Mouse (Mus musculus) E14TG2a.4 (cell line): ENCODE measurements at regions not wholly inside any gene's neighbourhood (a gene's known extent, or its start where the extent isn't known, plus 50 kb on each side); places are given as distances from the start of the nearest gene placed in this dataset.

Experiments
- H3K27me3 ChIP-seq: 2 replicates; pipeline ENCODE4 v1.6.1; 2014; ENCODE audit warnings: low read length, control low read depth; ENCODE audit not compliant: insufficient read depth
- H3K36me3 ChIP-seq: 2 replicates; pipeline ENCODE4 v1.6.1; 2014; ENCODE audit warnings: low read length, control low read depth; ENCODE audit not compliant: insufficient read depth
- H3K4me1 ChIP-seq: replicated peaks from 2 replicates; pipeline ENCODE4 v1.6.1; 2014; ENCODE audit warnings: low read depth, low read length, control low read depth
- H3K4me3 ChIP-seq: replicated peaks from 2 replicates; pipeline ENCODE4 v1.5.1; 2014; ENCODE audit warnings: mild to moderate bottlenecking, low read length
- H3K9me3 ChIP-seq: 2 replicates; pipeline ENCODE4 v1.6.1; 2014; ENCODE audit warnings: low read length, control low read depth
- CTCF ChIP-seq: conservative IDR thresholded peaks from 2 replicates; pipeline ENCODE4 v1.5.1; 2014; ENCODE audit warnings: low read length
- NANOG ChIP-seq: IDR thresholded peaks from 2 replicates; pipeline ENCODE4 v1.6.1; 2014; ENCODE audit warnings: borderline replicate concordance, low read length, mixed read lengths
- POU5F1 ChIP-seq: IDR thresholded peaks from 2 replicates; pipeline ENCODE4 v1.6.1; 2014; ENCODE audit warnings: low read length, borderline replicate concordance

DNA sequence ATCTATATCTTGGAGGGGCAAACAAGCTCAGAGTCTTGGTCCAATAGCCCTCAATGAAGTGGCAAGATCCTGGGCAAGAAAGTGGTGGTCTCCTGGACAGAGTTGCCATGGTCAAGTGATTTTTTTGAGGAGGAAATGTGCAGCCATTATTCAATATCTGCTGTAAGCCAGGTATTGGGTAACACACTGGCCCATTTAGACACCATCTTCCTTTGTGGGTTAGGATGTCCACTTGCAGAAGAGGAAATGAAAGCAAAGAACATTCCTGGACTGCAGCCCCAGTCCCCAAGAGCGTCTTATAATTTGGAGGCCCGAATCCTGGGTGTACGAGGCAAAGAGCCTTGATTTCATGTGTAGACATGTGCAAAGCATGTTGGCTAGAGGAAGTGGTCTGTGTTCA, 56.3 kb upstream of the Pitx1 start:
- Histone ChIP-seq H3K27me3 (peaks cover 6% of the 10 kb centered on the region; the same call in 1 of the 2 replicates), H3K9me3 (peaks cover 35% of the 10 kb centered on the region), H3K36me3 (no peaks in the 10 kb centered on the region), H3K4me3 (no peak overlapping the region), H3K4me1 (peaks cover 3% of the 10 kb centered on the region; the same call in 1 of the 2 replicates)
- TF ChIP-seq CTCF (no peak), NANOG (no peak), POU5F1 (no peak)

DNA sequence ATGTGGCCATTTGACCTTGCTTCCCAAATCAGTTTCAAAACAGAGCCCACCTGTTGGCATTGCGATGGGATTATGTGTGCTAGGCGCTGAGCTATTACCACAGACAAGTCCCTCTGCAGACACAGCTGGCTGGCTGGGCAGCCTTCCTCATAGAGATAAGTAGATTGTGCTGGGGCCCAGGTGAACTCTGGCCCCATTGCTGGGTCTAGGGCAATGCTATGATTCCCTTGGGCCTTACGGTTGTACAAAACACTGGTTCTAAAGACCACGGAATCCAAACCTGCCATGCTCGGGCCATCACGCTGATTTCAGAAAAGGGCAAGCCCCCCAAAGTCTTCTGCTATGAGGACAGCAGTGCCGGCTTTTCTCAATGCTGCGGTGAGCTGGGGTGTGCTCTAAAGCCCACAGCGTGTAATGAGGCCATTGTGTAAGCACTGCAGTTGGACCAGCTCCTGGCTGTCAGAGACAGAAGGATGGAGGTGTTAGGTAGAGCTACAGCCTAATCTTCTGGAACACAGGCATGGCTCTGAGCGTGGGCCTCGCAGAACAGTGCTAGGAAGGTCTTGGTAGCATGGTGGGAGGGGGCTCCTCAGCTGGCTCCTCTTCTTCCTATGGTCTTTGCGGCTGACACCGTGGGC, 51.2 kb upstream of the Pitx1 start:
- no peak overlapping the region for H3K4me3 ChIP-seq
- peaks cover 35% of the 10 kb centered on the region for H3K9me3 ChIP-seq
- TF ChIP-seq CTCF (no peak), POU5F1 (no peak), NANOG (no peak)
- no peaks in the 10 kb centered on the region for H3K36me3 ChIP-seq
- no peaks in the 10 kb centered on the region for H3K4me1 ChIP-seq
- no peaks in the 10 kb centered on the region for H3K27me3 ChIP-seq
